Mouse (Mus musculus) stomach, postnatal 0 days (tissue): Measurements from ENCODE around the gene B230104I21Rik.

Source experiments
- CTCF ChIP-seq: IDR thresholded peaks from 2 replicates; pipeline ENCODE4 v1.5.1; 2016; ENCODE audit warnings: antibody characterized with exemption, low read depth, mild to moderate bottlenecking, moderate library complexity
- EP300 ChIP-seq: optimal IDR thresholded peaks from 2 replicates; pipeline ENCODE3; 2016; ENCODE audit warnings: antibody characterized with exemption

GRCm38 (mm10) chr4:154360850-154361249 lies 24.9 kb downstream of the B230104I21Rik start:
- TF ChIP-seq CTCF (no peak), EP300 (no peak)
